Mouse (Mus musculus) yolk sac, embryonic 10.5 days (tissue): Measurements from ENCODE around the gene Lef1.

Experiments
- DNase-seq: peaks from one replicate; pipeline ENCODE4 v3.0.0-alpha.2; 2017; ENCODE audit warnings: low spot score

Lef1 gene

DNA sequence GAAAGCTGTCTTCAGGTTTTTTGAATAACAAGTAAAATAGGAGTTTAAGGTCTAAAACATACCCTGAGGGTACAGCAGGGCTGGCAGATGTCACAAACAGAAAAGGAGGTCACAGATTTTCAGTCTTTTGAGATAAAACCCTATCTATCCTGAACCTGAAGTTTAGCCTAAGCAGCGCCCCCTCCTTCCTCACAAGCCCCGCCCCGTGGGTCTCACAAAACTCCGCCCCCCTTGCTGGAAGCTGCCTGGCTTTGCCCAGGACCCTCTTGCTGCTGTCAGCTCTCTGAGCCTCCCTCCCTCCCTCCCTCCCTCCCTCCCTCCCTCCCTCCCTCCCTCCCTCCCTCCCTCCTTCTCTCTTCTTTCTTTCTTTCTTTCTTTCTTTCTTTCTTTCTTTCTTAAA lies 31.3 kb downstream of the Lef1 start:
- no peak for DNase-seq

DNA sequence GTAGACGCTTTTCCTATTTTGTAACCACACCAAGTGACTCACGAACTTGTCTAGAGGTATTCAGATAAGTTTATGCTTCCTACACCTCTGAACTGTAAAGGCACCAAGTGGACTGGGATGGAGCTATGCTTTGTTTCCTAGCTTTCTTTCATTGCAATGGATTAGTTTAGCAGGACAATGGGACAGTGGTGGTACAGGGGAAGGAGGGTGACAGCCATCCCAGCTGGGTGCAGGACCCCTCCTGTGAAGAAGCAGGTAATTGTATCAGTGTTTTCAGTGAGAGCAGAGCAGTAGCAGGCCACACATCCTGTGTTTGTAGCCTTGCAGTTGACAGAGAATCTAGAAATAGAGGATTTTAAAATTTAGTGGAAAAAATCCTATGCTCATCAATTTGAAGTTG lies 34.0 kb downstream of the Lef1 start:
- DNase-seq, result no peak

- DNase-seq, result no peak
These were observed 42.6 kb downstream of the Lef1 start for GRCm38 (mm10) chr3:131152921-131153320.

DNA sequence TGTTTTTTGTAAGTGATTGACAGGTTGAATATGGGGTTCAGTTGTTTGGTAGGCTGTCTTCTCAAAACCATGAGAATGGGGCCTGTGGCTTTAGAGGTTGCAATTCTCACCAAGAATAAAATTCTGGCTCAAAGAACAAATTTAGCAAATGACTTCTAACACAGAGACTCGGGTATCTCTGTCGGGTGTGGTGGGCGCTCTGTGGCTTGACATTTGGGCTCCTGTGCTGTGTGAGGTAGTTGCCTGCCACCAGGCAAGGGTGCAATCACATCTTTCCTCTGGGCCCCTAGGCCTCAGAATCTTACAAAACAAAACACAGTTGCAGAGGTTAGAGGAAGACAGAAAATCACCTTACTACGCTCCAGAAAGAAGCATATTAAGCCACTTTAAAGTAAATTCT lies 43.6 kb downstream of the Lef1 start:
- DNase-seq, result no peak

- no peak for DNase-seq
These were observed 44.3 kb downstream of the Lef1 start for GRCm38 (mm10) chr3:131154576-131154975.

DNA sequence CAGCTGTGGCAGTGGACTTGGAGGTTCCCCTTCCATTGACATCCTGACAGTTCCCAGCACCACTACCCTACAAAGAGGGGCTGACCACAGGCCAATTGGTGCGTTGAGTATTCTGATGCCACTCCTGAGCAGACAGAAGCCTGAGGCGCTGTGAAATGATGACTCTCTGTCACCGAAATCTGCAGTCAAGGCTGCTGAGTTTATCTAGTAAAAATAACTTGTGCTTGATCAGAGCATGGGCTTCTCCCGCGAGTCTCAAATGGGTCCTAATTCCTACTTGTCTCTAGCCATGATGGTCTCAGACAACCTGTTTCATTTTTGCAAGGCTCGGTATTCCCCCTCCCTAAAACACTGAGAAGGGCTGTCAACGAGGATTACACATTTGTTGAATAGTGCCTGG lies 44.8 kb downstream of the Lef1 start:
- no peak for DNase-seq

DNA sequence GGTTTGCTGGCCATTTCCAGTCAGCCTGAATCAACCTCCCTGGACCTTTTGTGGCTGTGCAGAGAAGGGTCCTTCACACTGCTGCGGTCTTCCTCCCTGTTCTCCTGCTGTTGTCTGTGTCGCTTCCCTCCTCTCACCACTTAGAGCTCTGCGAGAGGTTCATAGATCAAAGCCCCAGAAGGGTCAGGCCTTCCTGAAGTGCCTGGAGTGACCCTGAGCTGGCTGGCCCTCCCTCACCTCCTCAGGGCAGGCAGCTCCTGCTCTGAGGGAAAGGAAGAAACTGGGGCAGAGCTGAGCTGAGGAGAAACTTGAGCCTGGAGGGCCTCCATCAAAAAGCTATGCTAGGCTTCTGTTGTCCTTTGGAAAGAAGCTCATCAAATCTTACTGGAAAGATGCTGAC lies 45.4 kb downstream of the Lef1 start:
- DNase-seq, result no peak

DNA sequence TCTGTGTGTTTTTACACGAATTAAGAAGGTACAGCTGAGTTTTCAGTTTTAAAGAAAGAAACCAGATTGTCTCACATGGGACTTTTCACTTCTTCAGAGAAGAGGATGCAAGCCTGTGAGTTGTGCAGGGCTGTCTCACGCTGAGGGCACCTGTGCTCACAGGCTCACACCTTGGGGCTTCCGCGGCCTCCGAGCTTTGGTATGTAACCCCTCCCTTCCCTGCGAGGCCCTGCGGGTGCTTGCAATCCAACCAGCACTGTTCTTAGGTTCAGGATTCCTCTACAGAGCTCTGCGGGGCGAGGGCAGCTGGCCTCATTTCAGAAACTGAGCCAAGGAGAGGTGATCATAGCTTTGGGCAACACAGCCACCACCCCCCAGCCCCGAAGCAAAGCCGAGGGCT lies 46.1 kb downstream of the Lef1 start:
- DNase-seq, result no peak

DNA sequence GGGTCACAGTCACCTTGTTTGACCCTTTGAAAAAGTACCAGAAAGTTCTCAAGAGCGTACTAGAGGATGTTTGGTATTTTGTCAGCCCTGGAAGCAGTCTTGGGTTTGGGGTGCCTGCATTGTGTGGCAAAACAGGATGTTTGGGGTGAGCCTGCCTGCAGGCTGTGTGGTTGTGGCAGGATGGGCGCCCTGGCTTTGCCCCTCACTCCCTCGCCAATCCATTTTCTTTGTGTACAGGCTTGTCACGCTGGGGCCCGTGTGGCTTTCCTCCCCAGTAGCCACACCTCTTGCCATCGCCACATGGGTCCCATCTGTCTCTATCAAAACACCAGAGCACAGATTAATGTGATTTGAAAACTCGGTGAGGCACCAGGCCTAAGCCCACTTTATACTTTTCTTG lies 47.2 kb downstream of the Lef1 start:
- no peak for DNase-seq

- no peak for DNase-seq
These were observed 49.0 kb downstream of the Lef1 start for GRCm38 (mm10) chr3:131159204-131159760.

DNA sequence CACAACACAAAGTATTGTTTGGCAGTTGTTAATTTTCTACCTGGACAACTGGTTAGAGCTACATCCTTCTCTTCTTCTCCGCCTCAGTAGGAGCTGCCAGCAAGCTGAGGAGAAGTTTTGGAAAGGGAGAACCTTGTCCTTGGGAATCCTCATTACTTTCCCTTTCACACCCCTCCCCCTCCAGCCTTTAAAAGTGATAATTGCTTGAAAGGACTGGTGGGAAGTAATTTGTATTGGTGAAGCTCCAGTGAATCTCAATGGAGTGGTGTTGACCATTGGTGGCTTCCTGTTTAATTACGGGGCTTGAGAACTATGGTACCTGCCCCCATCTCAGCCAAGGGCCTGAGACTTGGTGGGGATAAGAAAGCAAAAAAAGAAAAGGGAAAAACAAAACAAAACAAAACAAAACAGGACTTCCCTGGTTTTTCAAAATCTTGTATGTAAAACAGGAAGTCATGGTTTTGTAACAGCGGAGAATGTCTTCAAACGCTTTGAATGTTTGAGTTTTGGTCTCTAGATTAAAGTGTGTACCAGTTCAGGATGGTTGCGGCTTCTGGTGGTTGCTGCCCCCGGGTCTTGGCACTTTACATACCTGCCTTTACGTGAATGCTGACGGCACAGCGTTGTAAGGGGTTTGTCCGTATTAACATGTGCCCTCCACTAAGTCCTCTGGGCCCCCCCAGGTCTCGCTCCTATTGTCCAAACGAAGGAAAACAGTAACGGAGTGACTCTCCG lies 49.8 kb downstream of the Lef1 start:
- DNase-seq, result no peak

GRCm38 (mm10) chr3:131160921-131161320 lies 50.6 kb downstream of the Lef1 start:
- DNase-seq, result no peak

- DNase-seq, result no peak
These were observed 57.5 kb downstream of the Lef1 start for GRCm38 (mm10) chr3:131167731-131168130.

- DNase-seq, result no peak
These were observed 58.9 kb downstream of the Lef1 start for GRCm38 (mm10) chr3:131169161-131169560.

GRCm38 (mm10) chr3:131170099-131170643 lies 59.9 kb downstream of the Lef1 start:
- no peak for DNase-seq

DNA sequence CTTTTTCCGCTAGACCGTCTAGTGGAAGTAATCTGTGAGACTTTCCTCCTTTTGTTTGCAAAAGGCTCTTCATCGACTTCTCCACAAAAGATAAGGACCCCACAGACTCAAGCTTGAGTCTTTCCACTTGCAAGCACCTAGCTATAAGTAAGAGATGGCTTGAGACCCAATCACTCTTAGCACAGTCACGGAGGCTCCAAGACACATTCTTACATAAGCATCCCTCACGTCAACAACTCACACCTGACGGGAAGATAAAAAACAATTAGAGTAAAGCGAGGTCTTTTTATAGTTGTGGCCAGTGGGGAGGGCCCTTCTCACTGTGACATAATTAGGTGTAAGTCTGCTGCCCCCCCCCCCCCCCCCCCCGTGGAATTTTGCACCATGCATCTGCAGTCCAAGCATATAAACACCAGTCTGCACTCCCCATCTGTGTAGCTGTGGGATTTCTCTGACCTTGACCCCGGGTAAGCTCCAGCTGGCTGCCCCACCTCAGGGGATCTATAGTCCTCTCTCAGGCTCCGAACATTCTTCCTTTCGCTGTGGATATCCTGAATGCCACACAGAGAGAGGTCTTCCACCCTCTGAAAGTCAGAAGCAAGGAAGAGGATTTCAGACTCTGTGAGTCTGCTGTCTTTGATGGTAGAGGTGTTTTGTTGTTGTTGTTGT lies 61.2 kb downstream of the Lef1 start:
- DNase-seq, result peak; percentile 36

- no peak for DNase-seq
These were observed 62.0 kb downstream of the Lef1 start for GRCm38 (mm10) chr3:131172293-131172692.

DNA sequence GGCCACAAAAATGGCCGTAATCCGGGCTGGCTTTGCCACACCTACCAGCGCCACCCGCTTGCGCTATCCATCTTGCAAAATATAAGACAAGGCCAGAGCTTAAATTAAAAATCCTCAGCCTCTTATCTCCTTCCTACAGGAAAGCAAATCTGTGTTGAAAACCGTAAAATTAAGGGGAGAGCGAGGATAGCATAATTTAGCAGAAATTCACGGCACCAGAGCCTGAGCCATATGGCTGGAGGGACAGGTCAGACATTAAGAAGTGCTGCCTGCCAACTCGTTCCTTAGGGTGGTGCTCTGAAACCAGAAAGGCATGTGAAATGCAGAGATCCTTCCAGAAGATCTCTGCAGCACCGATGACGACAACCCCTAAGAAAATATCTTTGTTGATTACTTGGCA lies 70.7 kb downstream of the Lef1 start:
- no peak for DNase-seq

DNA sequence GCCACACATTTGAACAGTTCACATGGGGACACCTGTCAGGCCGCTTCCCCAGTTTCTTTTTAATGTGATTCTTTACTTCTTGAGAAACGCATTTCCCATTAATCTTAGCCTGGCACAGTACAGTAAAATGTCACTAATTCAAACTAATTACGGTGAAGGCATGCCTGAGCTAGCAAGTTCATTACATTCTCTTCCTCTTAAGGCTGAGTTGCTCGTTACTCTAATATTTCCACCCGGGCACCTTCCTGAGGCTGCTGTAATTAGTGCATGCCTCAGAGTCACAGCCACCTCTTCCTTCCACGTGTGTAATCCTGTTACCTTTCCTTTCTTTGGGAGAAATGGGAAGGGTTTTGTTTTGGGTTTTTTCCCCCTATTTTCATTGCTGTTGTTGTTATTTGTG lies 71.9 kb downstream of the Lef1 start:
- DNase-seq, result no peak

GRCm38 (mm10) chr3:131186193-131186592 lies 75.9 kb downstream of the Lef1 start:
- DNase-seq, result no peak

DNA sequence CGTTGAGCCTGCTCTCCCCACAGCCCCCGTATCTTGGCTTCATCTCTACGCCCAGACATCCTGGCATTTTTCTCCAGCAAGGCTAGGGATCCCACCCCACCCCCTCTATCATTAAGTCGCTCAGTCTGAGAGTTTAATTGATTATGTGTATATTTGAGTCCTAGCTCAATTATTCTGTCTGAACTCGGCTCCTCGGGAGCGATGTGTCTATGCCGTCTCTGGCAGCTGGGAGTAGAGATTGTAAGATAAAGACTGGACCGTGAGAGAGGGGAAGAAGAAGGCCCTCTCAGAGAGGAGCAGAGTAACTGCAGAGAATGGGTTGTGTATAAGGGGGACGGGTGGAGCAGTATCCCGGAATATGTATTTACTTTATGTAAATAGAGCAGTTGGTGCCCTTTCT lies 80.0 kb downstream of the Lef1 start:
- DNase-seq, result no peak

DNA sequence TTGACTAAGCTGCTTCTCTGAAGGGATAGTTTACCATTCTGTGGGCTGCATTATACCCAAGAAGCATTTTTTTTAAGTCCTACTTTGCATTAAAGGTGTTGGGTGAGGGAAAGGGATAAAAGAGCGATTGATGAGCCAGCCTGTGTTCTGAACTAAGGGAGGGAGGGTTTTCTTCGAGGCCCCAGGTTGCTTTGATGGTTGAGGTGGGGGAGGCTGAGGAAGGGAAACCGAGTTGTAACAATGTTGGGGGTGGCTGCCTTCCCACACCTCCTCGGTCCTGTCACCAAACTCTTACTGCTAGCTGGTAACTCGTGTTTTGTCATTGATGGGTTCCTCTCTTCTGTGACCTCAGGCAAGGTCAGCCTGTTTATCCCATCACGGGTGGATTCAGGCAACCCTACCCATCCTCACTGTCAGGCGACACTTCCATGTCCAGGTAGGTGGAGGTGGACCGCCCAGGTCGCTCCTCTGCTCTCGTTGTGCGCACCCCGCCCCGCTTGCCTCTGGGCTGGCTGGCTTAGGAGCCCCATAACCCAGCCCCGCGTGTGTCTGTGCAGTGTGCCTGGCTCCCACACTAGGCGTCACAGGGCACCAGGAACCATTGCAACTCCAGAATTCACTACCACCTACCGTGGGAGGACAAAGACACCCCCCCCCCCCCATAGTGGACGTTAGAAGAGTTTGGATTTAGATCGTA lies 80.5 kb downstream of the Lef1 start:
- no peak for DNase-seq

DNA sequence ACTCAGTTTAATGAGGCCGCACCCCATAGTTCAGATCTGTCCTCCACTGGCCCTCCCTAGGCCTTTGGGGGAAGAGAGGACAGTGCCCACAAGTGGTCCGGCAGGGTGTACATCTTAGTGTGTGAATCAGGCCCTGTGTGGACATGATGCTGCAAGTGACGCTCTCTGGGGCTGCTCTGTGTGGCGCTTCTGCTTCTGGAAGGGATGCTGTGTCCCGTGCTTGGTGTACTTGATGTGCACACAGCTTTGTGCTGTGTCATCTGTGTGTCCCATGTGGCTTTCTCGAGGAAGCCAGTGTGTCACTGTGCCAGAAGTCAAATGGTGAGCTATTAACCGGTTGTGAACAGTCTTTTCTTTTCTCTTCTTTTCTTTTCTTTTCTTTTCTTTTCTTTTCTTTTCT lies 81.2 kb downstream of the Lef1 start:
- DNase-seq, result no peak
